Mouse (Mus musculus) limb, embryonic 10.5 days (tissue): ENCODE measurements around the gene Coa7. TPM values are rescaled to one million over a fixed set of nuclear protein-coding genes. Genes with fewer than 3 reads are reported as not detected.

Source experiments
- DNase-seq: peaks from one replicate; pipeline ENCODE4 v3.0.0-alpha.2; 2017; ENCODE audit warnings: low spot score
- H3K27ac ChIP-seq: fragments of 300-500 bp; sonication (generic); 2 replicates; pipeline ENCODE4 v1.5.1; 2016; ENCODE audit warnings: mild to moderate bottlenecking
- H3K27me3 ChIP-seq: fragments of 300-500 bp; sonication (generic); 2 replicates; pipeline ENCODE4 v1.6.1; 2016; ENCODE audit warnings: low read depth, mild to moderate bottlenecking; ENCODE audit not compliant: poor library complexity, severe bottlenecking
- H3K36me3 ChIP-seq: fragments of 300-500 bp; sonication (generic); 2 replicates; pipeline ENCODE4 v1.6.1; 2016; ENCODE audit warnings: mild to moderate bottlenecking, moderate library complexity
- H3K4me1 ChIP-seq: fragments of 300-500 bp; sonication (generic); 2 replicates; pipeline ENCODE4 v1.6.1; 2016
- H3K4me3 ChIP-seq: fragments of 300-500 bp; sonication (generic); 2 replicates; pipeline ENCODE4 v1.5.1; 2016; ENCODE audit warnings: mild to moderate bottlenecking, moderate library complexity
- H3K9me3 ChIP-seq: fragments of 300-500 bp; sonication (generic); replicated peaks from 2 replicates; pipeline ENCODE4 v1.6.1; 2016; ENCODE audit warnings: mild to moderate bottlenecking
- WGBS: fragments of 180-500 bp; shearing (Covaris S2); methylation state at CpG from one replicate; pipeline ENCODE4 v1.1.7; 2016; 5-methylcytosine and 5-hydroxymethylcytosine counted together
- polyA plus RNA-seq: library from polyadenylated mRNA; unstranded; fragments of >200 nt; fragmentation: Nextera tagmentation; extraction: Ambion mirVana; gene quantifications from 2 replicates; pipeline ENCODE4 v1.2.1, GENCODE M21; 2016

Coa7 gene
- polyA plus RNA-seq, 1 experiment from 2014 or later = 71.3 TPM

DNA sequence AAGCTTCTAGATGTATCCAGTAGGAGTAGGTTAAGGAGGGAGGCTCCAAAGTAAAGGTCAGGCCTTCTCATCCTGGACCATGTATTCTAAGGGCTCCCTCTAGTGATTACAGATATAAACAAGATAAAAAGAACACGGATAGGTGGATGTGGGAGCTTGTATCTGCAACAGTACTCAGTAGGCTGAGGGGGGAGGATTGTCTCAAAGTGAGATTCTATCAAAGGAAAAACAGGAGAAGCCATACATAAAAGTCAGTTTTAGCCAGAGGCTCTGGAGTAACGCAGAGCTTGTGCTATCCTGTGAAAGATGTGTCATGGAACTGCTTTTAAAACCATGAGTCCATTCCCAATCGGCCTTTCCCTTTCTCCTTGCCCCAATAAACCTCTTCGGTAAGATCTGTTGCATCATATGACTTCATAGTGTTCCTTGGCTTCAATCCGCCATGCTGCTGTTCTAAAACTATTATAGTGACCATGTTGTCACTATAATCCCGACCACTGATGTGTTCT lies 815 bp upstream of the Coa7 start:
- Histone ChIP-seq H3K4me3 (peak overlapping the region; percentile 77), H3K4me1 (peaks cover 12% of the 10 kb centered on the region), H3K36me3 (peaks cover 25% of the 10 kb centered on the region), H3K9me3 (no peaks in the 10 kb centered on the region), H3K27me3 (no peaks in the 10 kb centered on the region), H3K27ac (peak overlapping the region; percentile 90)
- no peak for DNase-seq
- 44% methylated on average over 6 of the region's 6 CpGs for WGBS

DNA sequence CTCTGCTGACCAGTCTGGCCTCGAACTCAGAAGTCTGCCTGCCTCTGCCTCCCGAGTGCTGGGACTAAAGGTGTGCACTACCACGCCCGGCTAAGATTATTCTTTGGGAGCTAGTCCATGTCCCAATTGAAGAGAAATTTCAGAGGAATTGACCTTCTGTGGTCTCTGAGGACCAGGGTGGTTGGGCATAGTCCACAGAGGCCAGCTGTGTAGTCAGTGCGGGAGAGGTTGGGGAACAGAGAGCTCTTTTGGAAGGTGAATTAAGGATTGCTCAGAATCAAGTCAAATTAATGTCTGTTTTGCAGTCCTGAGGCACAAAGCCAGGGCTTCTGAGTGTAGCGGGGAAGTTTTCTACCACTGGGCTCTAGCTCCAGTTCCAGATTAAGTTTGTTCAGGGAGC lies 1.9 kb downstream of the Coa7 start:
- no peaks in the 10 kb centered on the region for H3K27me3 ChIP-seq
- DNase-seq = no peak
- H3K9me3 ChIP-seq = no peaks in the 10 kb centered on the region
- 96% methylated on average over 6 of the region's 6 CpGs for WGBS
- H3K27ac ChIP-seq = no peak overlapping the region
- H3K36me3 ChIP-seq = peaks cover 52% of the 10 kb centered on the region
- H3K4me3 ChIP-seq = no peak overlapping the region
- H3K4me1 ChIP-seq = peaks cover 12% of the 10 kb centered on the region

DNA sequence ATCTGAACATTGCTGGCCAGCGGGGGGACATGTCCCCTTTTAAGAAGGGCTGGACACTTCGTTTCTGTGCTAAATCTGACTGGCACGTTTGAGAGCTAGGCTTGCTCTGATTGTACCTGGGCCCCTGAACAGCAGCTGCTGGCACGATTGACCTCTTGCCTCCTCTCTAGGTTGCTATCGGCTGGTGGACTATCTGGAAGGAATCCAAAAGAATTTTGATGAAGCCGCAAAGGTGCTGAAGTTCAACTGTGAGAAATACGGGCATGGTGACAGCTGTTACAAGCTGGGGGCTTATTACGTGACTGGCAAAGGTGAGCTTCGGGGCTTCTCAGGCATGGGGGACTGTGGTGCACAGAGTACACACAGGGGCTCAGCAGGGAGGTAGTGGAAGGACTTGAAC lies 4.1 kb downstream of the Coa7 start:
- WGBS = 96% methylated on average over 9 of the region's 9 CpGs
- H3K4me1 ChIP-seq = peaks cover 9% of the 10 kb centered on the region
- H3K9me3 ChIP-seq = no peaks in the 10 kb centered on the region
- no peak for DNase-seq
- no peaks in the 10 kb centered on the region for H3K27me3 ChIP-seq
- H3K4me3 ChIP-seq = no peak overlapping the region
- peaks cover 74% of the 10 kb centered on the region for H3K36me3 ChIP-seq
- no peak overlapping the region for H3K27ac ChIP-seq

DNA sequence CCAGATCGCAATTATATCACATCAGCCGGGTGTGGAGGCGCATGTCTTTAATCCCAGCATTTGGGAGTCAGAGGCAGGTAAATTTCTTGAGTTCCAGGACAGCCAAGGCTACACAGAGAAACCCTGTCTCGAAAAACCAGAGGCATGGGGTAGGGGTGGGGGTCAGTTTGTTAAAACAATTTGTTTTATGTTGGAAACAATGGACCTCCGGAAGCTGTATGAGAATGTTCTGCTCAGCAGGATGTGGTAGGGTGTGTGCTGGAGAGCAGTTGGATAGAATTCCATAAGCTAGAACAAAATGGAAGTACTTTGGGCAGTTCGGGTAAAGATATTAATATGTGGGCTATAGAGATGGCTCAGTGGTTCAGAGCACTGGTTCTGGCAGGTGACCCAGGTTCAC lies 7.5 kb downstream of the Coa7 start:
- Histone ChIP-seq H3K27me3 (no peaks in the 10 kb centered on the region), H3K27ac (no peak overlapping the region), H3K4me1 (peaks cover 14% of the 10 kb centered on the region), H3K9me3 (no peaks in the 10 kb centered on the region), H3K36me3 (peaks cover 98% of the 10 kb centered on the region), H3K4me3 (no peak overlapping the region)
- DNase-seq = no peak
- 93% methylated on average over 6 of the region's 6 CpGs for WGBS

DNA sequence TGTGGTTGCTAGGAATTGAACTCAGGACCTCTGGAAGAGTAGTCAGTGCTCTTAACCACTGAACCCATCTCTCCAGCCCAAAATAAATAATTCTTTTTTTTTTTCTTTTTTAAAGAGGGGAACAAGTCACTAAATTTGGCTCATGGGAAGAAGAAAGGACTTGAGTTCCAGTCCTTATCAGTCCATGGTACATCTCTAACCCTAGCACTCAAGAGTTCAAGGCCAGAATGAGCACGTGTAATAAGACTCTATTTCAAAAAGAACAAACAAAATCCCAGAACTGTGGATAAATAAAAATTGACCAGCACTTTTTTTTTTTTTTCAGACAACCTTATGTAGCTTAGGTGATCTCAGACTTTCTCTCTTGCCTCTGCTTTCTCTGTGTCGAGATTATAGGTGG lies 8.8 kb downstream of the Coa7 start:
- Histone ChIP-seq H3K36me3 (peaks cover 93% of the 10 kb centered on the region), H3K4me3 (no peak overlapping the region), H3K9me3 (no peaks in the 10 kb centered on the region), H3K27me3 (no peaks in the 10 kb centered on the region), H3K4me1 (peaks cover 14% of the 10 kb centered on the region), H3K27ac (no peak overlapping the region)
- WGBS = 79% methylated on average over 2 of the region's 2 CpGs
- DNase-seq = no peak

GRCm38 (mm10) chr4:108337817-108338216 lies 9.9 kb downstream of the Coa7 start:
- no peaks in the 10 kb centered on the region for H3K9me3 ChIP-seq
- peaks cover 14% of the 10 kb centered on the region for H3K4me1 ChIP-seq
- DNase-seq = no peak
- 72% methylated on average over 3 of the region's 3 CpGs for WGBS
- no peak overlapping the region for H3K4me3 ChIP-seq
- H3K27ac ChIP-seq = 0 out of 2 replicates have a peak overlapping the region, but pooled peaks have one; percentile 3
- H3K36me3 ChIP-seq = peaks cover 83% of the 10 kb centered on the region
- H3K27me3 ChIP-seq = no peaks in the 10 kb centered on the region

GRCm38 (mm10) chr4:108338321-108338733 lies 10.4 kb downstream of the Coa7 start:
- no peaks in the 10 kb centered on the region for H3K9me3 ChIP-seq
- H3K27ac ChIP-seq = 0 out of 2 replicates have a peak overlapping the region, but pooled peaks have one; percentile 3
- peaks cover 14% of the 10 kb centered on the region for H3K4me1 ChIP-seq
- peaks cover 78% of the 10 kb centered on the region for H3K36me3 ChIP-seq
- H3K27me3 ChIP-seq = no peaks in the 10 kb centered on the region
- no peak for DNase-seq
- H3K4me3 ChIP-seq = no peak overlapping the region
- WGBS = 81% methylated on average over 9 of the region's 9 CpGs

- Histone ChIP-seq H3K4me3 (no peak overlapping the region), H3K9me3 (no peaks in the 10 kb centered on the region), H3K27me3 (no peaks in the 10 kb centered on the region), H3K4me1 (peaks cover 16% of the 10 kb centered on the region), H3K36me3 (peaks cover 73% of the 10 kb centered on the region), H3K27ac (peak overlapping the region; percentile 64; the same call in 1 of the 2 replicates)
- DNase-seq = no peak
- WGBS = 77% methylated on average over 10 of the region's 10 CpGs
Measured at GRCm38 (mm10) chr4:108338811-108339210, 10.9 kb downstream of the Coa7 start.

- H3K36me3 ChIP-seq = peaks cover 68% of the 10 kb centered on the region
- H3K9me3 ChIP-seq = no peaks in the 10 kb centered on the region
- H3K27ac ChIP-seq = peak overlapping the region; percentile 64
- no peak overlapping the region for H3K4me3 ChIP-seq
- WGBS = 26% methylated on average over 4 of the region's 4 CpGs
- peak; percentile 72 for DNase-seq
- peaks cover 21% of the 10 kb centered on the region for H3K4me1 ChIP-seq
- no peaks in the 10 kb centered on the region for H3K27me3 ChIP-seq
Measured at GRCm38 (mm10) chr4:108339277-108339690, 11.3 kb downstream of the Coa7 start.

GRCm38 (mm10) chr4:108344631-108345083 lies 16.7 kb downstream of the Coa7 start:
- H3K27ac ChIP-seq = peak overlapping the region; percentile 80
- H3K4me1 ChIP-seq = peaks cover 57% of the 10 kb centered on the region
- H3K27me3 ChIP-seq = no peaks in the 10 kb centered on the region
- H3K4me3 ChIP-seq = no peak overlapping the region
- WGBS = 25% methylated on average over 7 of the region's 7 CpGs
- H3K9me3 ChIP-seq = no peaks in the 10 kb centered on the region
- H3K36me3 ChIP-seq = peaks cover 14% of the 10 kb centered on the region
- DNase-seq = peak; percentile 37

- H3K4me1 ChIP-seq = peaks cover 65% of the 10 kb centered on the region
- H3K4me3 ChIP-seq = 0 out of 2 replicates have a peak overlapping the region, but pooled peaks have one; percentile 7
- peak; percentile 35 for DNase-seq
- peaks cover 3% of the 10 kb centered on the region; the same call in 1 of the 2 replicates for H3K36me3 ChIP-seq
- no peaks in the 10 kb centered on the region for H3K27me3 ChIP-seq
- no peaks in the 10 kb centered on the region for H3K9me3 ChIP-seq
- 57% methylated on average over 5 of the region's 5 CpGs for WGBS
- H3K27ac ChIP-seq = peak overlapping the region; percentile 80
Measured at GRCm38 (mm10) chr4:108345826-108346225, 17.9 kb downstream of the Coa7 start.

DNA sequence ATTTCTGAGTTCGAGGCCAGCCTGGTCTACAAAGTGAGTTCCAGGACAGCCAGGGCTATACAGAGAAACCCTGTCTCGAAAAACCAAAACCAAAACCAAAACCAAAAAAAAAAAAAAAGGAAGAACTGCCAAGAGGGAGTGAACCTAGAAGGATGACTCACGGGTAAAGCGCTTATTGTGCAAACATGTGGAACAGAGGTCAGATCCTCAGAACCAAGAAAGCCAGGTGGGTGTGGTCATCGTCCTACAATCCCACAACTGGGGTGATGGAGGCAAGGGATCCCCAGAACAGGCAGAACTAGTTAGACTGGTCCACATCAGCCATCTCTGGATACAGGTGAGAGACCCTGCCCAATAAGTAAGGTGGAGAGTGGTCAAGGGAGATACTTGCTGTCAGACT lies 19.2 kb downstream of the Coa7 start:
- Histone ChIP-seq H3K4me3 (no peak overlapping the region), H3K36me3 (no peaks in the 10 kb centered on the region), H3K27ac (peak overlapping the region; percentile 90), H3K4me1 (peaks cover 76% of the 10 kb centered on the region), H3K9me3 (no peaks in the 10 kb centered on the region), H3K27me3 (no peaks in the 10 kb centered on the region)
- DNase-seq = no peak
- 94% methylated on average over 5 of the region's 5 CpGs for WGBS

DNA sequence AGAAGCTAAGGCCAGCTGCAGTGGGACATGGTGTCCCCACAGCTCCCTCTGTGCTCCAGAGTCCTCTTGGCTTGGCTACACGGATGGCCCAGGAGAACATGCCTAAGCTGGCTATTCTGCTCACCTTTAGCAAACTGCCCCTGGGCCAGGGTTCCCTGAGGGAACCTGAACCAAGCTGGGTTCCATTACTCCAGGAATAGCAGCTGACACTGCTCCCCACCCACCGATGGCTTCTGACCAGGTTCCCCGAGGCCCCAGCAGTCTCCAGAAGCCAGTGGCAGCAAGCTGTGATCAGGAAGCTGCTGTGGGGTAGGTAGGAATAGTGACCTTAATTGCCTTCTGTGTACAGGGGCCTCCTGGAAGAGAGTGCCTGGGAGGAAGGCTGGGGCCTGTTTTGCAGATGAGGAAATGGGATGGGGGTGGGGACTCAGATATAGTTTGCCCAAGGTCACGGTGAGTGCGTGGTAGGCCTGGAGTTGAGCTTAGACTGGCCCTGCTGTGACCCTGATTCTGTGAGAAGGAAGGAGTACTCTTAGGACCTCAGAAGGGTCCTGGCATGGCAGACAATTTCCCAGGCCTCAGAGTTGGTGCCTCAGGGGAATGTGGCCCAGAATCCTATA lies 20.4 kb downstream of the Coa7 start:
- Histone ChIP-seq H3K27ac (peak overlapping the region; percentile 90), H3K4me1 (peaks cover 76% of the 10 kb centered on the region), H3K27me3 (no peaks in the 10 kb centered on the region), H3K4me3 (peak overlapping the region; percentile 15; the same call in 1 of the 2 replicates), H3K36me3 (no peaks in the 10 kb centered on the region), H3K9me3 (no peaks in the 10 kb centered on the region)
- peak; percentile 75 for DNase-seq
- WGBS = 23% methylated on average over 5 of the region's 5 CpGs
